Mouse (Mus musculus): ENCODE measurements at regions not wholly inside any gene's neighbourhood (a gene's known extent, or its start where the extent isn't known, plus 50 kb on each side); places are given as distances from the start of the nearest gene placed in this dataset.

DNA sequence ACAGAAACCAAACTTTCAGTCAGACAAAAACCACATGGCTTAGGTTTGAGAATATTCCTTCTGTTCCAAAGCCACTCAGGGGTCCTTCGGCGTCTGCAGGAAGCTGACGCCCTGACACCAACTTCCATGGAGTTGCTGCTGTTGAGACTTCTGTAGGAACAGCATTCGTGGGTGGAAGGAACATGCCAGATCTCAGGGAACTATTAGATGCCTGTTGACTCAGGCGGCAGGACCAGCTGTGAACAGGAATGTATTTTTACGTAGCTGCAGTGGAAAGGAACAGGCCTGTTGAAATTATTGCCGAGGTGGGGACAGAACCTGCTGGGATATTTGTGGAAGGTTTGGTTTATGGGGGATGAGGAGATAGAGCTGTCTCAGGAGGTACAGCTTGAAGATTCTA lies 110.8 kb upstream of the Mkln1 start:
- Histone ChIP-seq H3K36me3 (ENCODE audit: control insufficient read depth, insufficient read depth, low read length) (no peaks in the 10 kb centered on the region), H3K27me3 (replicated peaks; ENCODE audit: control insufficient read depth, insufficient read depth, low read length) (no peaks in the 10 kb centered on the region), H3K4me1 (ENCODE audit: control insufficient read depth, insufficient read depth, low read length) (peaks cover 4% of the 10 kb centered on the region; the same call in 1 of the 2 replicates), H3K4me3 (ENCODE audit: insufficient read depth, low read depth, low read length) (no peak overlapping the region), H3K27ac (ENCODE audit: insufficient read depth, low read depth, low read length) (peak overlapping the region; percentile 60)
- no peak for TF ChIP-seq CTCF (conservative IDR thresholded peaks at IDR 0.05; ENCODE audit: insufficient read depth, insufficient read length, low read depth, low read length)
- TF ChIP-seq POLR2A (IDR thresholded peaks at IDR 0.05; ENCODE audit: low read depth, low read length) = no peak
- 47% methylated on average over 7 of the region's 7 CpGs for WGBS
- DNase-seq = peak; percentile 39

GRCm38 (mm10) chr6:31288421-31289233 lies 109.9 kb upstream of the Mkln1 start:
- Histone ChIP-seq H3K27me3 (replicated peaks; ENCODE audit: control insufficient read depth, insufficient read depth, low read length) (no peaks in the 10 kb centered on the region), H3K4me3 (ENCODE audit: insufficient read depth, low read depth, low read length) (peak overlapping the region; percentile 24), H3K4me1 (ENCODE audit: control insufficient read depth, insufficient read depth, low read length) (peaks cover 4% of the 10 kb centered on the region; the same call in 1 of the 2 replicates), H3K27ac (ENCODE audit: insufficient read depth, low read depth, low read length) (peak overlapping the region; percentile 81), H3K36me3 (ENCODE audit: control insufficient read depth, insufficient read depth, low read length) (0 out of 2 replicates have a peak, but pooled peaks cover 1% of the 10 kb centered on the region)
- TF ChIP-seq POLR2A (IDR thresholded peaks at IDR 0.05; ENCODE audit: low read depth, low read length) = no peak
- no peak for TF ChIP-seq CTCF (conservative IDR thresholded peaks at IDR 0.05; ENCODE audit: insufficient read depth, insufficient read length, low read depth, low read length)
- 21% methylated on average over 14 of the region's 14 CpGs for WGBS
- DNase-seq = peak; percentile 88

- Histone ChIP-seq H3K36me3 (ENCODE audit: control insufficient read depth, insufficient read depth, low read length) (peaks cover 1% of the 10 kb centered on the region; the same call in 1 of the 2 replicates), H3K4me1 (ENCODE audit: control insufficient read depth, insufficient read depth, low read length) (peaks cover 4% of the 10 kb centered on the region; the same call in 1 of the 2 replicates), H3K27ac (ENCODE audit: insufficient read depth, low read depth, low read length) (peak overlapping the region; percentile 81), H3K4me3 (ENCODE audit: insufficient read depth, low read depth, low read length) (peak overlapping the region; percentile 24), H3K27me3 (replicated peaks; ENCODE audit: control insufficient read depth, insufficient read depth, low read length) (no peaks in the 10 kb centered on the region)
- 72% methylated on average over 4 of the region's 4 CpGs for WGBS
- no peak for DNase-seq
- TF ChIP-seq CTCF (conservative IDR thresholded peaks at IDR 0.05; ENCODE audit: insufficient read depth, insufficient read length, low read depth, low read length) (no peak), POLR2A (IDR thresholded peaks at IDR 0.05; ENCODE audit: low read depth, low read length) (no peak)
Measured at GRCm38 (mm10) chr6:31289234-31289486, 109.4 kb upstream of the Mkln1 start.

GRCm38 (mm10) chr6:31292081-31292480 lies 106.5 kb upstream of the Mkln1 start:
- WGBS = 93% methylated on average over 7 of the region's 7 CpGs

GRCm38 (mm10) chr6:31293008-31293407 lies 105.5 kb upstream of the Mkln1 start:
- no peak overlapping the region for H3K27ac ChIP-seq (ENCODE audit: insufficient read depth, low read depth, low read length)
- TF ChIP-seq CTCF (conservative IDR thresholded peaks at IDR 0.05; ENCODE audit: insufficient read depth, insufficient read length, low read depth, low read length) (no peak), POLR2A (IDR thresholded peaks at IDR 0.05; ENCODE audit: low read depth, low read length) (no peak)
- no peak overlapping the region for H3K4me3 ChIP-seq (ENCODE audit: insufficient read depth, low read depth, low read length)
- WGBS = 53% methylated on average over 7 of the region's 7 CpGs
- peaks cover 1% of the 10 kb centered on the region; the same call in 1 of the 2 replicates for H3K36me3 ChIP-seq (ENCODE audit: control insufficient read depth, insufficient read depth, low read length)
- H3K4me1 ChIP-seq (ENCODE audit: control insufficient read depth, insufficient read depth, low read length) = peaks cover 4% of the 10 kb centered on the region; the same call in 1 of the 2 replicates
- no peak for DNase-seq
- no peaks in the 10 kb centered on the region for H3K27me3 ChIP-seq (replicated peaks; ENCODE audit: control insufficient read depth, insufficient read depth, low read length)

More at GRCm38 (mm10) chr6:31292081-31292480, 106.5 kb upstream of the Mkln1 start:
- Histone ChIP-seq H3K27ac (ENCODE audit: insufficient read depth, low read depth, low read length) (no peak overlapping the region), H3K36me3 (ENCODE audit: control insufficient read depth, insufficient read depth, low read length) (peaks cover 1% of the 10 kb centered on the region; the same call in 1 of the 2 replicates), H3K4me3 (ENCODE audit: insufficient read depth, low read depth, low read length) (no peak overlapping the region), H3K4me1 (ENCODE audit: control insufficient read depth, insufficient read depth, low read length) (peaks cover 4% of the 10 kb centered on the region; the same call in 1 of the 2 replicates), H3K27me3 (replicated peaks; ENCODE audit: control insufficient read depth, insufficient read depth, low read length) (no peaks in the 10 kb centered on the region)
- DNase-seq = no peak
- no peak for TF ChIP-seq CTCF (conservative IDR thresholded peaks at IDR 0.05; ENCODE audit: insufficient read depth, insufficient read length, low read depth, low read length)

GRCm38 (mm10) chr6:31299395-31299794 lies 99.1 kb upstream of the Mkln1 start:
- Histone ChIP-seq H3K27me3 (replicated peaks; ENCODE audit: control insufficient read depth, insufficient read depth, low read length) (no peaks in the 10 kb centered on the region), H3K4me3 (ENCODE audit: insufficient read depth, low read depth, low read length) (no peak overlapping the region), H3K27ac (ENCODE audit: insufficient read depth, low read depth, low read length) (no peak overlapping the region), H3K36me3 (ENCODE audit: control insufficient read depth, insufficient read depth, low read length) (no peaks in the 10 kb centered on the region; the same call in 1 of the 2 replicates), H3K4me1 (ENCODE audit: control insufficient read depth, insufficient read depth, low read length) (no peaks in the 10 kb centered on the region)
- no peak for DNase-seq
- TF ChIP-seq CTCF (conservative IDR thresholded peaks at IDR 0.05; ENCODE audit: insufficient read depth, insufficient read length, low read depth, low read length) (no peak), POLR2A (IDR thresholded peaks at IDR 0.05; ENCODE audit: low read depth, low read length) (no peak)
- 78% methylated on average over 7 of the region's 7 CpGs for WGBS

- Histone ChIP-seq H3K27ac (ENCODE audit: insufficient read depth, low read depth, low read length) (no peak overlapping the region), H3K36me3 (ENCODE audit: control insufficient read depth, insufficient read depth, low read length) (no peaks in the 10 kb centered on the region; the same call in 1 of the 2 replicates), H3K27me3 (replicated peaks; ENCODE audit: control insufficient read depth, insufficient read depth, low read length) (no peaks in the 10 kb centered on the region), H3K4me1 (ENCODE audit: control insufficient read depth, insufficient read depth, low read length) (no peaks in the 10 kb centered on the region; the same call in 1 of the 2 replicates), H3K4me3 (ENCODE audit: insufficient read depth, low read depth, low read length) (no peak overlapping the region)
- WGBS = 63% methylated on average over 5 of the region's 5 CpGs
- no peak for TF ChIP-seq CTCF (conservative IDR thresholded peaks at IDR 0.05; ENCODE audit: insufficient read depth, insufficient read length, low read depth, low read length)
- no peak for DNase-seq
Measured at GRCm38 (mm10) chr6:31305736-31306135, 92.8 kb upstream of the Mkln1 start.

All from kidney, adult 2 months (tissue).